Mouse (Mus musculus) urinary bladder, postnatal 36 days (tissue): ENCODE measurements around the gene B3gnt7.

Experiments used
- DNase-seq, 2 experiments: peaks; one replicate each; pipeline ENCODE4 v3.0.0; 2022; ENCODE audit warnings: low spot score in 2 of 2, mixed read lengths in 1 of 2

B3gnt7 gene

DNA sequence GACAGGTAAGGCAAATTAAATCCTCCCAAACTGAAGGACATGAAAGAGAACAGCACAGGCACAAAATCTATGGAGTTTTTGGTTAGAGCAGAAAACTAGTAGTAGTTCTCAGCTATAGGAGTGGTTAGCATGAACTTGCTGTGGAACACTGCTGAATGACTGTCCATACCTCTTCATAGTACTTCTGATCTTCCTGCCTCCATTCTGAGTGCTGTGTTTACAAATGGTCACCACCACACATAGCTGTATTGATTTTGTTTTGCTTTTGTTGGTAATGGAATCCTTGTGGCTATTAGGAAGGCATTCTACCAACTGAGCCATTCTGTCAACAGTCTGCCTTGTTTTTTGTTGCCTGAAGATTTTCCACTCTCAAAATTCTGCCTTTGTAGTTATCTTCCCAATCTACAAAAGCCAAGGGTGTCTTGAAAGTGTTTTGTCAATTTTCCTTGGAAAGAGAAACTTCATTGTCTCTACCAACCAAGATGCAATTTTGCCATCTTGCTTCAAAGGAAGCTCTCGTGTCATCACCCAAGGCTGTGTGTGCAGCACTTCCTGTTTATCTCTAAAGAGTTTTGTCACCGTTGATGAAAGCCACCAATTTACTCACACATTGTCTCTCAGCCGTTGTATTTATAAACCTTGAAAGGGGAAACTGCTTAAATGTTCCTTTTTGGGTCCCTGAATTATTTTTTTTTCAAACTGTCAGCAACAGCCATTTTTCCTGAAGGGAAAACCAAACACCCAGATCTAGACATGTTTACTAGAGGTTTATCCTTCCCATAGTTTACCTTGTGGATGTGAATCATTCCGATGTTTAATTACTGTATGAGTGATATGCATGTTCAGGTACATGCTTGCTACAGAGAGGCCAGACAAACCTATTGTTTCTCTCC is 41.6 kb downstream of the B3gnt7 start:
- no peak for DNase-seq

DNA sequence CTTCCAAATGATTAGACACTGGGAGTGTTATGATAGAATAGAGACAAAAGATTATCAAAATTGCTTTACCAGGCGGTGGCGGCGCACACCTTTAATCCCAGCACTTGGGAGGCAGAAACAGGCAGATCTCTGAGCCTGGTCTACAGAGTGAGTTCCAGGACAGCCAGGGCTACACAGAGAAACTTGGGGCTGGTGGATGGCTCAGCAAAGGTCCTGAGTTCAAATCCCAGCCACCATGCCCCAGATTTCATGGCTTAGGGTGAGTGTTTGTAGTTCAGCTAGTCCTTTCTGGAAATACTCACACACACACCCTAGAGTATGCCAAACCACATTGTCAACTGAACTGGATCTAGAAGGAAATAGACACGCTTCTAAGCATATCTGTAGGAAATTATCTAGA is 42.4 kb downstream of the B3gnt7 start:
- no peak for DNase-seq

DNA sequence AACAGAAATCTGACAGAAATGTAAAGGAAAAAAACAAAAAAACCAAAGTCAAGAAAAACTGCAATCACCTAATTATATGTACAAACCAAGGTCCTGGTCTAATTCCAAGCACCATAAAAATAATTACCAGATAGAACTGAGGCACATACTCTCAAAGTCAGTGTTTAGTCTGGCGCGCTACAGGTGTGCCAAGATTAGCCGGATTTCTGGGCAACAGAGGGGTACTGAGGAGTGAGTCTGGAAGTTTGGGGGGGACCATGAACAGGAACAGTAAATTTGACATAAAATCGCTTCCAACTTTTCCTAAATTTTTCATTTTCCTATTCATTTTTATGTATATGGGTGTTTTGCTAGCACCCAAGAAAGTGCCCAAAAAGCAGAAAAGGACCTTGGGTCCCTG is 43.3 kb downstream of the B3gnt7 start:
- no peak for DNase-seq

DNA sequence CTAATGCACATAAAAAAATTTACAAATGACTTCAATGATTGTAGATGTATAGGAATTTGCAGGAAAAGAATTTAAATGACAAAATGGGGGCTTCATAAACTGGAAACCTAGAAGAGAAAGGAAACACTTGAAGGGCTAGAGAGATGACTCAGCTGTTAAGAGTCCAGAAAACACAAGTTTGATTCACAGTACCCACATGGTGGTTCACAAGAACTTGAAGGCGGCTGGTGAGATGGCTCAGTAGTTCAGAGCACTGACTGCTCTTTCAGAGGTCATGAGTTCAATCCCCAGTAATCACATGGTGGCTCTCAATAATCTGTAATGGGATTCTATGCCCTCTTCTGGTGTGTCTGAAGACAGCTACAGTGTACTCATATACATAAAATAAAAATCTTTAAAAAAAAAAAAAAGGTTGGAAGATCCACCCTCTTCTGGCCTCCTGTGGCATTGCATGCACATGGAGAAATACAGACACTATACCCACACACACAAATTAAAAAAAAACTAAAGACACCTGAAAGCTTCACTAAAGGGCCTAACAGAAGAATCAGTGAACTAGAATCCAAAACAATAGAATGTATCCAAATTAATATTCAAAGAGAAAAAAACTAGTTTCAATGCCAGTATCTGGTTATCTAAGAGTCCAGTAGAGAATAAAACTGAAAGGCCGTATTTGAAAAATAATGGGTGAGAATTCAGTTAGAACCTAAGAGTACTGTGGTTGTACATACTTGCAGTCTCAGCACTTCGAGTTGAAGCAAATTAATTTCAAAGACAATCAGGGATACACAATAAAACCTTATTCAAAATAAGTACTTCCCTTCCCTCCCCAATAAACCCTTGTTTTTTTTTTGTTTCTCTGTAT is 44.5 kb downstream of the B3gnt7 start:
- no peak for DNase-seq

DNA sequence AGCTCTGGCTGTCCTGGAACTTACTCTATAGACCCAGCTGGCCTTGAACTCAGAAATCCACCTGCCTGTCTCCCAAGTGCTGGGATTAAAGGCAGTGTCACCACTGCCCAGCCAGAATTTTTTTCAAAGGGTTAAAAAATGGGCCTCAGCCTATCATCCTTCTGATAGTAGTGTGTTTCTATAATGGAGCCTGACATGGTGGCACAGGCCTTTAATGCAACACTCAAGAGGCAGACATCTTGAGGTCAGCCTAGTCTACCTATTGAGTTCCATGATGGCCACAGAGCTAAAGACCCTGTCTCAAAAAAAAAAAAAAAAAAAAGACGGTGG is 45.0 kb downstream of the B3gnt7 start:
- DNase-seq: no peak

DNA sequence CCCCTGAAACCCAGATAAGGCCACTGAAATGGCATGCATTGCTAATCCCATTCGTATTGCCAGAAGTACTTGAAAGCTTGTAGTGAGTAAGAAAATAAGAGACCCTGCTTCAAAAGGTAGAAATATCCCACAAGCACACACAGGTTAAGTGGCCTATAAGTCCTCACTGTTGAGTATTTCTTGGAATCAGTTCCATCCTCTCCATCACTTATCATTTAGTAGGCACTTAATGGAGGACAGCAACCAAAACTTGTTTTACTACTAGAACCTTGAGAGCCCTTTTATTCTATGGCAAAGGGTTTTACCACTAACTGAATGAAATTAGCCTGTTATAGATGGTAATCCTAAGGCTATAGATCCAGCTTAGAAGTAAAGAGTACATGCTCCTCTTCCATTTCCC is 45.5 kb downstream of the B3gnt7 start:
- DNase-seq: no peak

DNA sequence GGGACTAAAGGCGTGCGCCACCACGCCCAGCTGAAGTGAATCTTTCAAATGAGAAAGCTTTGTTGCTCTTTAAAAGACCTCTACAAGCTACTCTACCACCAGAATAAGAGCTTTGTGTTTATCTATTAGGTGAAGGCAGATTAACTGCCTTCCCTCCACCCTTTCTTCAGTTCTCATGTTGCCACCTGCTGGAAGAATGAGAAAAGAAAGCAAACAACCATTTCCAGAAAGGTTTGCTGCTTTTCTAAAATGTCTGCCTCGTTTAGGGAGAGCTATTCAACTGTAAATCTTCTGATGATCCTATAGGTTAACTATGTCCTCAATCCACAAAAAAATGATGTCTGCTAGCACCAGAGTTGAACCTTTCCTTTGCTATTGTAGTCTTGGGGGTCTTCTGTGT is 46.2 kb downstream of the B3gnt7 start:
- DNase-seq: no peak

DNA sequence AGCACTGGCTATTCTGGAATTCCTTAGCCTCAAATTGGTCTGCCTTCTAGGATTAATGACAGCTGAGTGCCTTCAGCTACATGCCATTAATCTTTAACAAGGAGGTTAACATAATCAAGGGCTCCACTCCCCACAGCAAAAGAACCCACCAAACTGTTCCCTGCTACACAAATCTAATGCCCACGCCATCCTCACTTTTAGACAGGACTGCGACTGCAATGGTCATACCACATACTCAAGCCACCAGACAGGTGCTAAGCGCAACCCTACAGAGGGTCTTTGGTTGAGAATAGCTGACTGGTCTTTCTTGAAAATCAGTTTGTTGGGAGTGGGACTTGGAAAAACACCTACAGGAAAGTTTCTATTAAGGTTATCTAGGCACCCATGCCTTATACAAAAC is 46.6 kb downstream of the B3gnt7 start:
- no peak for DNase-seq

DNA sequence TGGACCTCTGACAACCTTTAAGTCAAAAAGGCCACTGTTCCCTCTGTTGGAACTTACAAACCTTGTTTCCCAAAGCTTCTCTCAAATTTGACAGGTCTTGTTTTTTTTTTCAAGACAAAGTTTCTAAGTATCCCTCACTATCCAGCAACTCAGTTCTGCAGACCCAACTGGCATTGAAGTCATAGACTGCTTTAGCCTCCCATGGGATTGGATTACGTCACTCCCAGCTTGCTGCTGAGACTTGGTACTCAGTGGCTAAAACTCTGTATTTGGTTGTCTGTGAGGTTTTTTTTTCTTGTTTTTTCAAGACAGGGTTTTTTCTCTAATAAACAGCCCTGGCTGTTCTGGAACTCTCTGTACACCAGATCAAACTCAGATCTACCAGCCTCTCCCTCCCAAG is 47.1 kb downstream of the B3gnt7 start:
- no peak for DNase-seq

DNA sequence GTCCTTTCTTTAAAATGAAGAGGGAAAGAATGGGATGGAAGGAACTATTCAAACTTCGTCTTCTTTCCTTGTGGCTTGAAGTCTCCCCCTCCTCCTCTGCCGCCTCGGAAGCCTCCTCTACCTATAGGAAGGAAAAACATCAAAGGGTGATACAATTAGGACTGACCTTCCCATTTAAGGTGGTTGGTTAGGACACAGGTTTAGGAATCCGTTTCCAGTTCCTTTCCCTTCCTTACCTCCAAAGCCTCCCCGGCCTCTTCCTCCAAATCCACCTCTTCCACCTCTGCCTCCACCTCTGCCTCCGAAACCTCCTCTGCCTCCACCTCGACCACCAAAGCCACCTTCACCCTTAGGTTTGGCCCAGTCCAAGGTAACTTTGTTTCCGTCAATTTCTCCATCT is 47.9 kb downstream of the B3gnt7 start:
- no peak for DNase-seq

DNA sequence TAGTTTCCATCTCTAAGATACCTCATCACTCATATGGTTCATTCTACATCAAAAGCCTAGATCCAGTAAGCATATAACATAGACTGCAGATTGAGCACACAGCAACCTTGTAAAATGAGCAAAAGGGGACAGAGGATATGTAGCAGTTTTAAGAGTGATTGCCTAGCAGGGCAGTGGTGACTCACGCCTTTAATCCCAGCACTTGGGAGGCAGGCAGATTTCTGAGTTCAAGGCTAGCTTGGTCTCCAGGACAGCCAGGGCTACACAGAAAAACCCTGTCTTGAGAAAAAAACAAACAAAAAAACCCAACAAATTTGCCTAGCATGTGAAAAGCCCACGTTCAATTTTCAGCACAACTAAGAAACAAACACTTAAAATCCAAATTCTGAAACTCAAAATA is 51.6 kb downstream of the B3gnt7 start:
- DNase-seq: no peak
